Mouse (Mus musculus) lung, postnatal 4 days (tissue): ENCODE measurements around the gene Tapbp.

Experiments
- DNase-seq, 2 experiments: peaks; one replicate each; pipeline ENCODE4 v3.0.0; 2021

Gene Tapbp

DNA sequence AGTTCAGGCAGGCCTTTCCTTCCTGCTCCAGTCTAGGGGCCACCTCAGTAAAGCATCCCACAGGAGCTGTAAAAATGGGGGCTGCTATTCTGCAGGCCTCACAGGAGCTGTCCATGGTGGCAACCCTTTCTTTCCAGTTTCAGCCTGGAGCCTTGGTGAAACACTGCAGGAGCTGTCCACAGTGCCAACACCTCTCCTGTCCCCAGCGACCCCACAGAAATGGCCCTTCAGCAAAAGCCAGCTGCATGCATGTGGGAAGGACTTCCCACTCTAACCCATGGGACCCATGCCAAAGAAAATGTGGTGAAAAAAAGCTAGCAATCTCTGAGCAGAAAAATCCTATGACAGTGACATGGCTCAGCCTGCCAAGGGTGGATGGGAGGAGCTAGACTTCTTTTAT, 57.0 kb downstream of the Tapbp start:
- DNase-seq: peak; percentile 46 to 62

DNA sequence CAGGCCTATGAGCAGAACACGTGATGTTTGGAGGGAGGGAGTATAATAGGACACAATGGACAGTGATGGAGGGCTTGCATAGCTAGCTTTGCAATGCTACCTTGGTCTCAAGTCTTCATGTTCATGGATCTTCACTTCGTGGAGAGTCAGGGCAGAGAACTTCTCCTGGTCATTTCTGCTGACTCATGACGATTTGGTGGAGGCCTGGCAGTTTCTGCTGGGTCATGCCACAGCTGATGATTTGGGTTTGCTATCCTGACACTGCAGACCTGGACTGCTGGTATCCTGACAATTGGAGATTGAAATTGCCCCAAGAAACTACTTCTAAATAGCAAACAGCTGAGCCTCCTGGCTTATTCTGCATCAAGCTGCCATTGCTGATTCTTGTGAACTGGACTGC, 57.9 kb downstream of the Tapbp start:
- DNase-seq: no peak

DNA sequence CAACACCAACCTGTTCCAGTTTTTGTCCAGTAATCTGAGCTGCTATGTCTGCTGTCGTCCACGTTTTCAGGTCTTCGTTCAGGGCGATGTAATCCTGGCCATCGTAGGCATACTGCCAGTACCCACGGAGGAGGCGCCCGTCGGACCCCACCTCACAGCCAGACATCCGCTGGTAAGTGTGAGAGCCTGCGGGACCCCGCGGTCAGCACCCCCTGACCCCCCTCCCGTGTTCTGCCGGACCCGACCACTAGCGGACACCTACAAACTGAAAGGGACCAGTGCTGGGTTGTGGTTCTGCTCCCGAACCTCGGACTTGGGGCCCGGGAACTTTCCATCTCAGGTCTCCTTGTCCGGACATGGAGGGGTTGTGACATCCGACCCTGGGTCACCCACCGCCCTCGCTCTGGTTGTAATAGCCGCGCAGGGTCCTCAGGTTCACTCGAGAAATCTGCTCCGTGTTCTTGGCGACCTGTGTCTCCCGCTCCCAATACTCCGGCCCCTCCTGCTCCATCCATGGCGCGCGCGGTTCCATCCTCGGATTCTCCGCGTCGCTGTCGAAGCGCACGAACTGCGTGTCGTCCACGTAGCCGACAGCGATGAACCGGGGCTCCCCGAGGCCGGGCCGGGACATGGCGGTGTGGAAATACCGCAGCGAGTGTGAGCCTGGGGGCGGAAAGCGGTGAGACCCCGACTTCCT, 62.3 kb downstream of the Tapbp start:
- DNase-seq: peak in 1 of 2 experiments; percentile 22

DNA sequence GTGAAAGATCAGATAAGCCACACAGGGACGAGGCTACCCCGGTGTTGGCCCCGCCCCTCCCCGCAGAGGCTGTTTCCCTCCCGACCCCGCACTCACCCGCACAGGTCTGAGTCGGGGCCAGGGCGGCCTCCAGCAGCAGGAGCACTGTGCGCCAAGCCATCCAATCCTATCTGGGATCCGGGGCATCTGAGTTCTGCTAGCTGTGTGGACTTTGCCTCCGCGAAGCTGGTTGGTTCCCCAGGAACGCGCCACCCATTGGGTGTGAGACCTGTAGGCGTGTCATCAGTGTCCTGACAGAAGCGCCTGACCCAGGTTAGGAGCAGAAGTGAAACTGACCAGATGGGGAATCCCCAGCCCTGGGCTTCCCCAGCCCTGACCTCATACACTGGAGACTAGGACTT, 62.9 kb downstream of the Tapbp start:
- DNase-seq: peak; percentile 85 to 86
